Mouse (Mus musculus) liver, embryonic 12.5 days (tissue): ENCODE data around the gene Sys1. TPM values are rescaled to one million over a fixed set of nuclear protein-coding genes. Genes with fewer than 3 reads are reported as not detected.

Source experiments
- ATAC-seq: fragments of 200-750 bp; cut with Nextera tagmentation; 2 replicates; pipeline ENCODE4 v1.8.0; 2017; ENCODE audit warnings: moderate number of reproducible peaks, mild to moderate bottlenecking, moderate library complexity
- H3K27ac ChIP-seq: fragments of 300-500 bp; sonication (generic); 2 replicates; pipeline ENCODE4 v1.5.1; 2016; ENCODE audit warnings: mild to moderate bottlenecking
- H3K27me3 ChIP-seq: fragments of 300-500 bp; sonication (generic); replicated peaks from 2 replicates; pipeline ENCODE4 v1.6.1; 2016; ENCODE audit warnings: mild to moderate bottlenecking, moderate library complexity
- H3K36me3 ChIP-seq: fragments of 300-500 bp; sonication (generic); 2 replicates; pipeline ENCODE4 v1.6.1; 2016; ENCODE audit warnings: mild to moderate bottlenecking, moderate library complexity
- H3K4me1 ChIP-seq: fragments of 300-500 bp; sonication (generic); 2 replicates; pipeline ENCODE4 v1.6.1; 2016
- H3K4me2 ChIP-seq: fragments of 300-500 bp; sonication (generic); 2 replicates; pipeline ENCODE4 v1.6.1; 2016; ENCODE audit warnings: mild to moderate bottlenecking, moderate library complexity
- H3K4me3 ChIP-seq: fragments of 300-500 bp; sonication (generic); 2 replicates; pipeline ENCODE4 v1.5.1; 2016; ENCODE audit warnings: mild to moderate bottlenecking, moderate library complexity
- H3K9ac ChIP-seq: fragments of 300-500 bp; sonication (generic); 2 replicates; pipeline ENCODE4 v1.6.1; 2016; ENCODE audit warnings: mild to moderate bottlenecking, moderate library complexity
- H3K9me3 ChIP-seq: fragments of 300-500 bp; sonication (generic); replicated peaks from 2 replicates; pipeline ENCODE4 v1.6.1; 2016; ENCODE audit warnings: mild to moderate bottlenecking, moderate library complexity
- WGBS: fragments of 180-500 bp; shearing (Covaris S2); methylation state at CpG from one replicate; pipeline ENCODE4 v1.1.7; 2016; ENCODE audit not compliant: insufficient replicate concordance; 5-methylcytosine and 5-hydroxymethylcytosine counted together
- polyA plus RNA-seq: library from polyadenylated mRNA; unstranded; fragments of >200 nt; fragmentation: Nextera tagmentation; extraction: Ambion mirVana; gene quantifications from 2 replicates; pipeline ENCODE4 v1.2.1, GENCODE M21; 2016

Gene Sys1
- polyA plus RNA-seq, 1 experiment from 2014 or later: 37.9 TPM

- peaks cover 59% of the 10 kb centered on the region for H3K27me3 ChIP-seq
- peak within 1 kb of the TSS; percentile 57 for H3K4me2 ChIP-seq
These were observed 13.2 kb upstream of the Sys1 start, which contains the start of gene Sdc4 for GRCm38 (mm10) chr2:164443460-164444000. Gene Sdc4, minus strand, starts transcription at chr2:164443887.

GRCm38 (mm10) chr2:164444701-164445100 is 12.1 kb upstream of the Sys1 start:
- H3K4me1 ChIP-seq: 0 out of 2 replicates have a peak, but pooled peaks cover 4% of the 10 kb centered on the region
- no peak overlapping the region for H3K4me3 ChIP-seq
- peaks cover 59% of the 10 kb centered on the region for H3K27me3 ChIP-seq
- WGBS: 58% methylated on average over 2 of the region's 2 CpGs
- H3K27ac ChIP-seq: no peak overlapping the region
- H3K4me2 ChIP-seq: no peak overlapping the region
- H3K9me3 ChIP-seq: no peaks in the 10 kb centered on the region
- ATAC-seq: no peak
- no peaks in the 10 kb centered on the region for H3K36me3 ChIP-seq
- no peak overlapping the region for H3K9ac ChIP-seq

More at GRCm38 (mm10) chr2:164443460-164444000, 13.2 kb upstream of the Sys1 start, which contains the start of gene Sdc4:
- Histone ChIP-seq H3K9me3 (no peaks in the 10 kb centered on the region), H3K4me3 (peak within 1 kb of the TSS; percentile 56), H3K27ac (no peak within 1 kb of the TSS), H3K9ac (peak within 1 kb of the TSS; percentile 62), H3K4me1 (0 out of 2 replicates have a peak, but pooled peaks cover 4% of the 10 kb centered on the region), H3K36me3 (no peaks in the 10 kb centered on the region)
- ATAC-seq: no peak
- WGBS: 9% methylated on average over 18 of the region's 18 CpGs

GRCm38 (mm10) chr2:164445399-164446085 is 11.2 kb upstream of the Sys1 start:
- Histone ChIP-seq H3K9me3 (no peaks in the 10 kb centered on the region), H3K36me3 (no peaks in the 10 kb centered on the region), H3K27ac (no peak overlapping the region), H3K4me3 (no peak overlapping the region), H3K4me2 (no peak overlapping the region), H3K4me1 (0 out of 2 replicates have a peak, but pooled peaks cover 4% of the 10 kb centered on the region), H3K9ac (no peak overlapping the region), H3K27me3 (peaks cover 52% of the 10 kb centered on the region)
- WGBS: 54% methylated on average over 3 of the region's 3 CpGs
- no peak for ATAC-seq

- no peaks in the 10 kb centered on the region for H3K9me3 ChIP-seq
- H3K4me1 ChIP-seq: 0 out of 2 replicates have a peak, but pooled peaks cover 2% of the 10 kb centered on the region
- no peaks in the 10 kb centered on the region for H3K36me3 ChIP-seq
- no peak for ATAC-seq
- H3K27me3 ChIP-seq: peaks cover 46% of the 10 kb centered on the region
- H3K27ac ChIP-seq: no peak overlapping the region
- no peak overlapping the region for H3K9ac ChIP-seq
- no peak overlapping the region for H3K4me2 ChIP-seq
- no peak overlapping the region for H3K4me3 ChIP-seq
- WGBS: 44% methylated on average over 3 of the region's 3 CpGs
These were observed 10.7 kb upstream of the Sys1 start for GRCm38 (mm10) chr2:164446086-164446469.

GRCm38 (mm10) chr2:164448140-164448539 is 8.6 kb upstream of the Sys1 start:
- H3K9ac ChIP-seq: no peak overlapping the region
- H3K36me3 ChIP-seq: no peaks in the 10 kb centered on the region
- H3K4me2 ChIP-seq: no peak overlapping the region
- no peaks in the 10 kb centered on the region for H3K9me3 ChIP-seq
- H3K27ac ChIP-seq: no peak overlapping the region
- H3K4me3 ChIP-seq: no peak overlapping the region
- WGBS: 42% methylated on average over 1 of the region's 1 CpGs
- no peak for ATAC-seq
- H3K4me1 ChIP-seq: no peaks in the 10 kb centered on the region
- peaks cover 36% of the 10 kb centered on the region for H3K27me3 ChIP-seq

GRCm38 (mm10) chr2:164448921-164449320 is 7.8 kb upstream of the Sys1 start:
- no peak overlapping the region for H3K4me3 ChIP-seq
- ATAC-seq: no peak
- no peak overlapping the region for H3K9ac ChIP-seq
- no peak overlapping the region for H3K4me2 ChIP-seq
- peaks cover 29% of the 10 kb centered on the region for H3K27me3 ChIP-seq
- no peaks in the 10 kb centered on the region for H3K9me3 ChIP-seq
- WGBS: 60% methylated on average over 5 of the region's 5 CpGs
- no peak overlapping the region for H3K27ac ChIP-seq
- H3K4me1 ChIP-seq: 0 out of 2 replicates have a peak, but pooled peaks cover under 1% of the 10 kb centered on the region
- no peaks in the 10 kb centered on the region for H3K36me3 ChIP-seq

- Histone ChIP-seq H3K27ac (no peak overlapping the region), H3K4me2 (no peak overlapping the region), H3K9ac (no peak overlapping the region), H3K9me3 (no peaks in the 10 kb centered on the region), H3K27me3 (peaks cover 23% of the 10 kb centered on the region), H3K36me3 (no peaks in the 10 kb centered on the region), H3K4me3 (no peak overlapping the region), H3K4me1 (peaks cover 4% of the 10 kb centered on the region; the same call in 1 of the 2 replicates)
- WGBS: 71% methylated on average over 14 of the region's 14 CpGs
- no peak for ATAC-seq
These were observed 7.3 kb upstream of the Sys1 start for GRCm38 (mm10) chr2:164449341-164450042.

GRCm38 (mm10) chr2:164452000-164452676 is 4.6 kb upstream of the Sys1 start:
- no peak overlapping the region for H3K9ac ChIP-seq
- 56% methylated on average over 12 of the region's 13 CpGs for WGBS

GRCm38 (mm10) chr2:164453047-164453757 is 3.6 kb upstream of the Sys1 start:
- H3K4me1 ChIP-seq: peaks cover 11% of the 10 kb centered on the region; the same call in 1 of the 2 replicates
- 64% methylated on average over 14 of the region's 14 CpGs for WGBS
- ATAC-seq: no peak
- H3K9ac ChIP-seq: no peak overlapping the region
- no peak overlapping the region for H3K27ac ChIP-seq
- H3K27me3 ChIP-seq: peaks cover 29% of the 10 kb centered on the region; the same call in 1 of the 2 replicates
- no peak overlapping the region for H3K4me2 ChIP-seq
- no peaks in the 10 kb centered on the region for H3K9me3 ChIP-seq
- H3K36me3 ChIP-seq: no peaks in the 10 kb centered on the region
- H3K4me3 ChIP-seq: no peak overlapping the region

More at GRCm38 (mm10) chr2:164452000-164452676, 4.6 kb upstream of the Sys1 start:
- Histone ChIP-seq H3K36me3 (no peaks in the 10 kb centered on the region), H3K27ac (no peak overlapping the region), H3K4me1 (peaks cover 11% of the 10 kb centered on the region; the same call in 1 of the 2 replicates), H3K27me3 (peaks cover 24% of the 10 kb centered on the region; the same call in 1 of the 2 replicates), H3K9me3 (no peaks in the 10 kb centered on the region), H3K4me3 (no peak overlapping the region), H3K4me2 (no peak overlapping the region)
- no peak for ATAC-seq

GRCm38 (mm10) chr2:164453887-164454500 is 2.8 kb upstream of the Sys1 start:
- Histone ChIP-seq H3K4me1 (peaks cover 11% of the 10 kb centered on the region; the same call in 1 of the 2 replicates), H3K27ac (no peak overlapping the region)
- WGBS: 52% methylated on average over 7 of the region's 7 CpGs

GRCm38 (mm10) chr2:164454846-164455245 is 1.9 kb upstream of the Sys1 start:
- WGBS: 44% methylated on average over 10 of the region's 10 CpGs

More at GRCm38 (mm10) chr2:164453887-164454500, 2.8 kb upstream of the Sys1 start:
- Histone ChIP-seq H3K36me3 (no peaks in the 10 kb centered on the region), H3K4me2 (no peak overlapping the region), H3K9ac (no peak overlapping the region), H3K4me3 (no peak overlapping the region), H3K27me3 (peaks cover 34% of the 10 kb centered on the region), H3K9me3 (no peaks in the 10 kb centered on the region)
- ATAC-seq: no peak

More at GRCm38 (mm10) chr2:164454846-164455245, 1.9 kb upstream of the Sys1 start:
- no peak overlapping the region for H3K27ac ChIP-seq
- no peak for ATAC-seq
- H3K4me1 ChIP-seq: peaks cover 11% of the 10 kb centered on the region; the same call in 1 of the 2 replicates
- H3K4me3 ChIP-seq: no peak overlapping the region
- H3K4me2 ChIP-seq: no peak overlapping the region
- no peaks in the 10 kb centered on the region for H3K36me3 ChIP-seq
- H3K27me3 ChIP-seq: peaks cover 34% of the 10 kb centered on the region
- no peaks in the 10 kb centered on the region for H3K9me3 ChIP-seq
- H3K9ac ChIP-seq: no peak overlapping the region
